Mouse (Mus musculus) heart, postnatal 36 days (tissue): ENCODE data around the gene Clic4. TPM values are rescaled to one million over a fixed set of nuclear protein-coding genes. Genes with fewer than 3 reads are reported as not detected.

ENCODE experiments used
- DNase-seq, 2 experiments: peaks; one replicate each; pipeline ENCODE4 v3.0.0; 2021 to 2022
- intact Hi-C: fragments of 180-260 bp; cut with DNase I; formaldehyde crosslinking; loops from one replicate; pipeline ENCODE4 v1.15.1; 2025
- total RNA-seq, 2 experiments: library from RNA; stranded (reverse); gene quantifications; 2 replicates each; pipeline ENCODE4 v1.2.3; 2021

Clic4 gene
- total RNA-seq, 2 experiments from 2014 or later = 241 to 254 TPM

GRCm38 (mm10) chr4:135269656-135270341, 2.8 kb downstream of the Clic4 start:
- intact Hi-C loops = loop anchor here (2.0 kb wide), 1 partner anchor 47 kb away; no protein-coding TSS in a partner anchor
- no peak for DNase-seq

GRCm38 (mm10) chr4:135267521-135267920, 5.1 kb downstream of the Clic4 start:
- intact Hi-C loops = loop anchor here (1.0 kb wide), 1 partner anchor 11 kb away; no protein-coding TSS in a partner anchor
- no peak for DNase-seq

GRCm38 (mm10) chr4:135266987-135267386, 5.6 kb downstream of the Clic4 start:
- intact Hi-C loops = loop anchor here (1.0 kb wide), 1 partner anchor 11 kb away; no protein-coding TSS in a partner anchor
- DNase-seq = peak; percentile 54 to 61

- DNase-seq = no peak
- intact Hi-C loops = no loop called here
Measured at GRCm38 (mm10) chr4:135260434-135260833, 12.2 kb downstream of the Clic4 start.

- no peak for DNase-seq
- intact Hi-C loops = no loop called here
Measured at GRCm38 (mm10) chr4:135258521-135258920, 14.1 kb downstream of the Clic4 start.

- intact Hi-C loops = no loop called here
Measured at GRCm38 (mm10) chr4:135257881-135258476, 14.6 kb downstream of the Clic4 start.

GRCm38 (mm10) chr4:135256536-135257450, 15.8 kb downstream of the Clic4 start:
- intact Hi-C loops = loop anchor here (1.0 kb wide), 1 partner anchor 11 kb away; no protein-coding TSS in a partner anchor
- DNase-seq = no peak

More at GRCm38 (mm10) chr4:135257881-135258476, 14.6 kb downstream of the Clic4 start:
- no peak for DNase-seq

- intact Hi-C loops = loop anchor here (1.0 kb wide), 1 partner anchor 17 kb away; no protein-coding TSS in a partner anchor
- DNase-seq = peak; percentile 48 to 51
Measured at GRCm38 (mm10) chr4:135254770-135255169, 17.8 kb downstream of the Clic4 start.

- intact Hi-C loops = loop anchor here (1.0 kb wide), 1 partner anchor 17 kb away; no protein-coding TSS in a partner anchor
- peak; percentile 52 to 70 for DNase-seq
Measured at GRCm38 (mm10) chr4:135254321-135254720, 18.3 kb downstream of the Clic4 start.

- intact Hi-C loops = loop anchor here (1.0 kb wide), 1 partner anchor 18 kb away; no protein-coding TSS in a partner anchor
- no peak for DNase-seq
Measured at GRCm38 (mm10) chr4:135253239-135254039, 19.2 kb downstream of the Clic4 start.

- DNase-seq = no peak
- intact Hi-C loops = no loop called here
Measured at GRCm38 (mm10) chr4:135251801-135252200, 20.8 kb downstream of the Clic4 start.

- no peak for DNase-seq
- intact Hi-C loops = no loop called here
Measured at GRCm38 (mm10) chr4:135248250-135249018, 24.2 kb downstream of the Clic4 start.

- no peak for DNase-seq
- intact Hi-C loops = no loop called here
Measured at GRCm38 (mm10) chr4:135246866-135247756, 25.5 kb downstream of the Clic4 start.

- intact Hi-C loops = no loop called here
- no peak for DNase-seq
Measured at GRCm38 (mm10) chr4:135246444-135246843, 26.2 kb downstream of the Clic4 start.

- intact Hi-C loops = no loop called here
- DNase-seq = no peak
Measured at GRCm38 (mm10) chr4:135245841-135246240, 26.8 kb downstream of the Clic4 start.

GRCm38 (mm10) chr4:135244335-135244734, 28.3 kb downstream of the Clic4 start:
- intact Hi-C loops = no loop called here
- peak in 1 of 2 experiments; percentile 52 for DNase-seq

GRCm38 (mm10) chr4:135242913-135243541, 29.6 kb downstream of the Clic4 start:
- DNase-seq = no peak
- intact Hi-C loops = no loop called here

- intact Hi-C loops = no loop called here
- no peak for DNase-seq
Measured at GRCm38 (mm10) chr4:135242383-135242782, 30.2 kb downstream of the Clic4 start.
